Mouse (Mus musculus): ENCODE measurements around the gene Cdk5rap2. TPM values are rescaled to one million over a fixed set of nuclear protein-coding genes. Genes with fewer than 3 reads are reported as not detected.

Gene Cdk5rap2
- polyA plus RNA-seq, 1 experiment from 2014 or later: 3.4 TPM

DNA sequence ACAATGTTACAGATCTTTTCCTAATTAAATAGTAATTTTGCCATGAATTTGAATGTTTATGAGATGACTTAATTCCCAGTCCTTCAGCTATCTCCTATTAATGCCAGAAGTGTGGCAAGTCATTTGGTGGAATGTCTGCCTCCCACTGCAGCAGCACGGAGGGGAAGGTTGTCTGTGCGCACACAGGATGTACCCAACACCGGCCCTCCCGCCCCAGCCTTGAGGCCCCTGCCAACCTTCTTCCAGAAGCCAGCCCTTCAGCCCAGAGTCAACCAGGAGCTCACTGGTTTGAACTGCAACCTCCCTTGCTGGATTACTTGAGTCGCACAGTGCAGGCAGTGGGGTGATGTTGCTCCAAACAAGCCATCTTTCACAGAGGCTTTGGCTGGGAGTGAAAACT is 158.5 kb downstream of the Cdk5rap2 start:
- H3K36me3 ChIP-seq (replicated peaks; ENCODE audit: insufficient read depth, low read length): peaks cover 7% of the 10 kb centered on the region; the same call in 1 of the 2 replicates
- H3K4me3 ChIP-seq (ENCODE audit: low read depth, low read length): no peak overlapping the region
- H3K9me3 ChIP-seq (ENCODE audit: low read length): no peaks in the 10 kb centered on the region
- no peak for DNase-seq
- H3K27ac ChIP-seq (ENCODE audit: low read depth): no peak overlapping the region
- no peak overlapping the region for H3K4me2 ChIP-seq (ENCODE audit: low read depth, low read length)
- 80% methylated on average over 5 of the region's 5 CpGs for WGBS (ENCODE audit: insufficient replicate concordance)
- no peak for TF ChIP-seq CTCF (IDR thresholded peaks at IDR 0.05; ENCODE audit: low read depth)
- TF ChIP-seq EP300 (IDR thresholded peaks at IDR 0.05; ENCODE audit: low read depth): no peak
- no peaks in the 10 kb centered on the region for H3K4me1 ChIP-seq (ENCODE audit: insufficient read depth)
- no peak overlapping the region for H3K9ac ChIP-seq (replicated peaks)
- H3K27me3 ChIP-seq (ENCODE audit: insufficient read depth, low read length): no peaks in the 10 kb centered on the region
- no peak for ATAC-seq

GRCm38 (mm10) chr4:70245706-70246105 is 164.5 kb downstream of the Cdk5rap2 start:
- TF ChIP-seq EP300 (IDR thresholded peaks at IDR 0.05; ENCODE audit: low read depth) (no peak), CTCF (IDR thresholded peaks at IDR 0.05; ENCODE audit: low read depth) (no peak)
- DNase-seq (no peak), ATAC-seq (no peak)
- no peak overlapping the region for H3K27ac ChIP-seq (ENCODE audit: low read depth)
- H3K4me2 ChIP-seq (ENCODE audit: low read depth, low read length): no peak overlapping the region
- H3K9ac ChIP-seq (replicated peaks): no peak overlapping the region
- H3K4me1 ChIP-seq (ENCODE audit: insufficient read depth): no peaks in the 10 kb centered on the region
- no peak overlapping the region for H3K4me3 ChIP-seq (ENCODE audit: low read depth, low read length)
- H3K27me3 ChIP-seq (ENCODE audit: insufficient read depth, low read length): no peaks in the 10 kb centered on the region
- no peaks in the 10 kb centered on the region for H3K9me3 ChIP-seq (ENCODE audit: low read length)
- H3K36me3 ChIP-seq (replicated peaks; ENCODE audit: insufficient read depth, low read length): peaks cover 23% of the 10 kb centered on the region
- 86% methylated on average over 6 of the region's 6 CpGs for WGBS (ENCODE audit: insufficient replicate concordance)

DNA sequence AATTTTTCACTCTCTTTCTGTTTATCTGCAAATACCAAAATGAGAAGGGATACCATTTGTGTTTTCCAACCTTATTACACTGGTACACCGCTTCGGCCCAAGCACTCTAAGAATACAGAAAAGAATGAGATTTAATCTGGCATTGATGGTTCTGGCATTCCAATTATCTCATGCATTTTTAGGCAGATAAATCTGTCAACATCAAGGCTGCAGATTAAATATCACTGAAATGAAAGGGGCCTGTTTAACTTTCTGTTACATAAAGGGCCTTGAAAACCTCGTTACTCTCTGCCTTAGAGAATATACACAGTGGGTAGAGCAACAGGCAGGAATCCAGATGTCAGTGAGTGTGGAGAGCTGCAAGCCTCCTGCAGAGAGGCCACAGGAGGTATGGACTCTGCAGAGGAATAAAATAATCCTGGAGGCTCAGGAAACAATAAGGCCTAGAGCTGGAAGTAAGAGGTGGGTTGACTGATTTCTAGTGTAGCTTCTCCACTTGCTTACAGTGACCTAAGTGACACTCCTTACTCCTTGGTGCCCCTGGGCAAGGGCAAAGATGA is 166.6 kb downstream of the Cdk5rap2 start:
- Histone ChIP-seq H3K9ac (replicated peaks) (no peak overlapping the region), H3K27me3 (ENCODE audit: insufficient read depth, low read length) (no peaks in the 10 kb centered on the region), H3K9me3 (ENCODE audit: low read length) (no peaks in the 10 kb centered on the region), H3K4me2 (ENCODE audit: low read depth, low read length) (no peak overlapping the region), H3K36me3 (replicated peaks; ENCODE audit: insufficient read depth, low read length) (peaks cover 26% of the 10 kb centered on the region), H3K27ac (ENCODE audit: low read depth) (no peak overlapping the region), H3K4me3 (ENCODE audit: low read depth, low read length) (no peak overlapping the region), H3K4me1 (ENCODE audit: insufficient read depth) (no peaks in the 10 kb centered on the region)
- 79% methylated on average over 3 of the region's 3 CpGs for WGBS (ENCODE audit: insufficient replicate concordance)
- no peak for TF ChIP-seq CTCF (IDR thresholded peaks at IDR 0.05; ENCODE audit: low read depth)
- no peak for TF ChIP-seq EP300 (IDR thresholded peaks at IDR 0.05; ENCODE audit: low read depth)
- DNase-seq (no peak), ATAC-seq (no peak)

- no peaks in the 10 kb centered on the region for H3K4me1 ChIP-seq (ENCODE audit: insufficient read depth)
- ATAC-seq (no peak), DNase-seq (no peak)
- H3K9ac ChIP-seq (replicated peaks): no peak overlapping the region
- H3K27me3 ChIP-seq (ENCODE audit: insufficient read depth, low read length): no peaks in the 10 kb centered on the region
- no peak overlapping the region for H3K4me2 ChIP-seq (ENCODE audit: low read depth, low read length)
- no peaks in the 10 kb centered on the region for H3K9me3 ChIP-seq (ENCODE audit: low read length)
- no peak overlapping the region for H3K4me3 ChIP-seq (ENCODE audit: low read depth, low read length)
- H3K36me3 ChIP-seq (replicated peaks; ENCODE audit: insufficient read depth, low read length): peaks cover 34% of the 10 kb centered on the region
- TF ChIP-seq EP300 (IDR thresholded peaks at IDR 0.05; ENCODE audit: low read depth) (no peak), CTCF (IDR thresholded peaks at IDR 0.05; ENCODE audit: low read depth) (no peak)
- H3K27ac ChIP-seq (ENCODE audit: low read depth): no peak overlapping the region
- WGBS (ENCODE audit: insufficient replicate concordance): 89% methylated on average over 7 of the region's 7 CpGs
Observed at GRCm38 (mm10) chr4:70239731-70240130, 170.5 kb downstream of the Cdk5rap2 start.

DNA sequence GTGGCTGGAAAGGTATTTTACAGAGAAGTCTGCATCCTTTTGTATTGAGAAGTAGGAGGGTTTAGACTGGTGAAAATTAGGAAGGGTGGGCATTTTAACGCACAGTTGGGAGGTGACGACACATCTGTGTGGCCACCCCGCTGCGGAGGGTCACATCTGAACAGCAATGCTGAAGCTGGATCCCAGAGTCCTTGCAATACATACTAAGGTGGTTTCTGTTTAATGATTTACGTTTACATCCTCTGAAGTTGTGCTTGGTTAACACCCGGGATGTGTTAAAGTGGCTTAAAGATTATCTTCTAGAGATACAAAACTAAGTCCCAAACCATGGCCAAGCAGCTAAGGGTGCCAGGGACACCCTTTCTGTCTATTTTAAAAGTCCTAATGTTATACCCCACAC is 171.4 kb downstream of the Cdk5rap2 start:
- no peak overlapping the region for H3K4me2 ChIP-seq (ENCODE audit: low read depth, low read length)
- 86% methylated on average over 6 of the region's 6 CpGs for WGBS (ENCODE audit: insufficient replicate concordance)
- H3K4me3 ChIP-seq (ENCODE audit: low read depth, low read length): no peak overlapping the region
- peaks cover 36% of the 10 kb centered on the region for H3K36me3 ChIP-seq (replicated peaks; ENCODE audit: insufficient read depth, low read length)
- no peaks in the 10 kb centered on the region for H3K4me1 ChIP-seq (ENCODE audit: insufficient read depth)
- no peaks in the 10 kb centered on the region for H3K9me3 ChIP-seq (ENCODE audit: low read length)
- ATAC-seq: no peak
- no peaks in the 10 kb centered on the region for H3K27me3 ChIP-seq (ENCODE audit: insufficient read depth, low read length)
- DNase-seq: no peak
- TF ChIP-seq CTCF (IDR thresholded peaks at IDR 0.05; ENCODE audit: low read depth): no peak
- no peak for TF ChIP-seq EP300 (IDR thresholded peaks at IDR 0.05; ENCODE audit: low read depth)
- H3K9ac ChIP-seq (replicated peaks): no peak overlapping the region
- no peak overlapping the region for H3K27ac ChIP-seq (ENCODE audit: low read depth)

GRCm38 (mm10) chr4:70232383-70232782 is 177.9 kb downstream of the Cdk5rap2 start:
- no peak overlapping the region for H3K27ac ChIP-seq (ENCODE audit: low read depth)
- peaks cover 28% of the 10 kb centered on the region for H3K36me3 ChIP-seq (replicated peaks; ENCODE audit: insufficient read depth, low read length)
- ATAC-seq: no peak
- no peaks in the 10 kb centered on the region for H3K4me1 ChIP-seq (ENCODE audit: insufficient read depth)
- no peak for DNase-seq
- no peak for TF ChIP-seq CTCF (IDR thresholded peaks at IDR 0.05; ENCODE audit: low read depth)
- no peak for TF ChIP-seq EP300 (IDR thresholded peaks at IDR 0.05; ENCODE audit: low read depth)
- no peak overlapping the region for H3K4me3 ChIP-seq (ENCODE audit: low read depth, low read length)
- whole genome bisulfite sequencing (ENCODE audit: insufficient replicate concordance): 82% methylated on average over 3 of the region's 3 CpGs
- no peaks in the 10 kb centered on the region for H3K27me3 ChIP-seq (ENCODE audit: insufficient read depth, low read length)
- H3K4me2 ChIP-seq (ENCODE audit: low read depth, low read length): no peak overlapping the region
- no peaks in the 10 kb centered on the region for H3K9me3 ChIP-seq (ENCODE audit: low read length)
- H3K9ac ChIP-seq (replicated peaks): no peak overlapping the region

DNA sequence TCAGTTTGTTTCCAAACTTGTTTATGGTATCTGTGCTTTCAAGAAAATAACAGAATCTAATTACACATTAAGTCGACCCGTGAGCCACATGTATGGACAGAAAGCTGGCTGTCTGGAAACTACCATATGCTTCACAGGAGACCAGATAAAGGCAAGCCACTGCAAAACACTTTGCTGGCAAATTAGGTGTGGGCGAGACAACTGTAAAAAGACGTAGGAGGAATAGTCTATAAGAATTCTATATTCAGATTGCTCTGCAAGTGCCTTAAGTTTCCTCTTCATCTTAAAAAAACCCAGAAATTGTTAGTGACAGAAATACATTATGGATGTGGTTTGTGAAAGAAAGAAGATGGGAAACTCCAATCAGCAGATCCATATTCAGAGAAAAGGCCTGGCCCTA is 180.4 kb downstream of the Cdk5rap2 start:
- 82% methylated on average over 4 of the region's 4 CpGs for WGBS (ENCODE audit: insufficient replicate concordance)
- peaks cover 23% of the 10 kb centered on the region for H3K36me3 ChIP-seq (replicated peaks; ENCODE audit: insufficient read depth, low read length)
- H3K9me3 ChIP-seq (ENCODE audit: low read length): no peaks in the 10 kb centered on the region
- TF ChIP-seq EP300 (IDR thresholded peaks at IDR 0.05; ENCODE audit: low read depth) (no peak), CTCF (IDR thresholded peaks at IDR 0.05; ENCODE audit: low read depth) (no peak)
- no peak overlapping the region for H3K27ac ChIP-seq (ENCODE audit: low read depth)
- no peak overlapping the region for H3K4me3 ChIP-seq (ENCODE audit: low read depth, low read length)
- ATAC-seq (no peak), DNase-seq (no peak)
- H3K4me1 ChIP-seq (ENCODE audit: insufficient read depth): no peaks in the 10 kb centered on the region
- no peak overlapping the region for H3K4me2 ChIP-seq (ENCODE audit: low read depth, low read length)
- H3K9ac ChIP-seq (replicated peaks): no peak overlapping the region
- no peaks in the 10 kb centered on the region for H3K27me3 ChIP-seq (ENCODE audit: insufficient read depth, low read length)

All from liver, postnatal 0 days (tissue).